Mouse (Mus musculus) kidney, adult 2 months (tissue): ENCODE results near the gene Cldn14. TPM values are rescaled to one million over a fixed set of nuclear protein-coding genes. Genes with fewer than 3 reads are reported as not detected.
A peak's percentile ranks its signal among the peaks of the same experiment; 100 is the strongest.

Experiments used
- DNase-seq: peaks from one replicate; pipeline ENCODE4 v3.0.0; 2021
- H3K27ac ChIP-seq: fragments of 200-500 bp; 2 replicates; pipeline ENCODE4 v1.5.1; 2012; ENCODE audit warnings: low read depth, low read length, control low read depth, inconsistent platforms; ENCODE audit not compliant: insufficient read depth
- H3K27me3 ChIP-seq: fragments of 200-500 bp; replicated peaks from 2 replicates; pipeline ENCODE4 v1.6.1; 2012; ENCODE audit warnings: mild to moderate bottlenecking, moderate library complexity, low read length, inconsistent platforms; ENCODE audit not compliant: control insufficient read depth, insufficient read depth
- H3K36me3 ChIP-seq: fragments of 200-500 bp; 2 replicates; pipeline ENCODE4 v1.6.1; 2012; ENCODE audit warnings: mild to moderate bottlenecking, moderate library complexity, low read length, inconsistent platforms; ENCODE audit not compliant: control insufficient read depth, insufficient read depth
- H3K4me1 ChIP-seq: fragments of 200-500 bp; 2 replicates; pipeline ENCODE4 v1.6.1; 2011; ENCODE audit warnings: low read length; ENCODE audit not compliant: control insufficient read depth, insufficient read depth
- H3K4me3 ChIP-seq: fragments of 200-500 bp; 2 replicates; pipeline ENCODE4 v1.5.1; 2011; ENCODE audit warnings: mild to moderate bottlenecking, low read depth, low read length, control low read depth; ENCODE audit not compliant: insufficient read depth
- CTCF ChIP-seq: fragments of 200-500 bp; conservative IDR thresholded peaks from 2 replicates; pipeline ENCODE4 v1.5.1; 2011; ENCODE audit warnings: low read depth, mild to moderate bottlenecking, control low read depth, low read length, moderate library complexity, mixed read lengths; ENCODE audit not compliant: insufficient read depth, insufficient read length
- POLR2A ChIP-seq: fragments of 200-500 bp; IDR thresholded peaks from one replicate; pipeline ENCODE4 v1.6.1; 2011; ENCODE audit warnings: low read depth, low read length, control low read depth
- WGBS: fragments of 180-500 bp; shearing (Covaris S2); methylation state at CpG from one replicate; pipeline ENCODE4 v1.1.7; 2018; 5-methylcytosine and 5-hydroxymethylcytosine counted together
- polyA plus RNA-seq: library from polyadenylated mRNA; depleted of rRNA; stranded (reverse); fragments of >200 nt; gene quantifications from 2 replicates; pipeline ENCODE4 v1.2.3, GENCODE M21; 2012

Gene Cldn14
- polyA plus RNA-seq, 1 experiment: 0.38 TPM

DNA sequence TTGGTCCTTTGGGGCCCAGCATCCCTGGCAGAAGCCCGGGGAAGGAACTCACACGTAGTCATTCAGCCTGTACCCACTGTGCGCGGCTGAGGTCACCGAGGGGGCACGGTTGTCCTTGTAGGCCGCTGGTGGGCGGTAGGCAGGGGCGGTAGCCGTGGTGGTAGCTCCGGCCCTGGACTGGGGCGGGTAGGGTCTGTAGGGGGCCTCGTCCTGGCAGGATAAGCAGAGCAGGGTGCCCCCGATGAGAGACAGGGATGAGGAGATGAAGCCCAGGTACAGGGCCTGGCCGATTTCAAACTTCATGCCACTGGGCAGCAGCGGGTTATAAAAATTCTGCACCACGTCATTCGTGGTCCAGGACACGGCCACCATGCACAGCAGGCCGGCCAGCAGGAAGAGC lies 89.4 kb downstream of the Cldn14 start:
- no peak for TF ChIP-seq POLR2A
- TF ChIP-seq CTCF: no peak
- Histone ChIP-seq H3K27me3 (no peaks in the 10 kb centered on the region), H3K27ac (no peak overlapping the region), H3K4me1 (no peaks in the 10 kb centered on the region), H3K36me3 (no peaks in the 10 kb centered on the region), H3K4me3 (no peak overlapping the region)
- 82% methylated on average over 20 of the region's 20 CpGs for WGBS
- DNase-seq: no peak

DNA sequence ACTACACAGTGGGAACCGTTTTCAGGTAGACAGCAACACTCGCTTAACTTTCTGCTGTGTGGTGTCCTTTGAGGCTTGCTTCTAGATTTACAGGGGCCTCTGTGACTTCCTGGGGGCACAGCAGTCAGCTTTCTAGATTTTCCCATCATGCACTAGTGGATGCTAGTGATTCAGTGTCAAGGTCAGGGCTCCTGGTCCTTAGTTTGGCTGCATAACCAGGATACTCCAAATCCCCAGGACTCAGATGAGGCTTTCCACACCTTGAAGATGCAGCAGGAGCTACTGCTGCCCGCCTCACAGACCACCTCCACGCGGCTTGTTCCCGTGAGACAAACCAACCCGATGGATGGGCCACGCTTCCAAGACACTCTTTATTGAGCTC lies 90.0 kb downstream of the Cldn14 start:
- H3K27me3 ChIP-seq: no peaks in the 10 kb centered on the region
- DNase-seq: no peak
- H3K27ac ChIP-seq: no peak overlapping the region
- H3K36me3 ChIP-seq: no peaks in the 10 kb centered on the region
- TF ChIP-seq POLR2A (no peak), CTCF (no peak)
- no peak overlapping the region for H3K4me3 ChIP-seq
- WGBS: 65% methylated on average over 8 of the region's 8 CpGs
- no peaks in the 10 kb centered on the region for H3K4me1 ChIP-seq

DNA sequence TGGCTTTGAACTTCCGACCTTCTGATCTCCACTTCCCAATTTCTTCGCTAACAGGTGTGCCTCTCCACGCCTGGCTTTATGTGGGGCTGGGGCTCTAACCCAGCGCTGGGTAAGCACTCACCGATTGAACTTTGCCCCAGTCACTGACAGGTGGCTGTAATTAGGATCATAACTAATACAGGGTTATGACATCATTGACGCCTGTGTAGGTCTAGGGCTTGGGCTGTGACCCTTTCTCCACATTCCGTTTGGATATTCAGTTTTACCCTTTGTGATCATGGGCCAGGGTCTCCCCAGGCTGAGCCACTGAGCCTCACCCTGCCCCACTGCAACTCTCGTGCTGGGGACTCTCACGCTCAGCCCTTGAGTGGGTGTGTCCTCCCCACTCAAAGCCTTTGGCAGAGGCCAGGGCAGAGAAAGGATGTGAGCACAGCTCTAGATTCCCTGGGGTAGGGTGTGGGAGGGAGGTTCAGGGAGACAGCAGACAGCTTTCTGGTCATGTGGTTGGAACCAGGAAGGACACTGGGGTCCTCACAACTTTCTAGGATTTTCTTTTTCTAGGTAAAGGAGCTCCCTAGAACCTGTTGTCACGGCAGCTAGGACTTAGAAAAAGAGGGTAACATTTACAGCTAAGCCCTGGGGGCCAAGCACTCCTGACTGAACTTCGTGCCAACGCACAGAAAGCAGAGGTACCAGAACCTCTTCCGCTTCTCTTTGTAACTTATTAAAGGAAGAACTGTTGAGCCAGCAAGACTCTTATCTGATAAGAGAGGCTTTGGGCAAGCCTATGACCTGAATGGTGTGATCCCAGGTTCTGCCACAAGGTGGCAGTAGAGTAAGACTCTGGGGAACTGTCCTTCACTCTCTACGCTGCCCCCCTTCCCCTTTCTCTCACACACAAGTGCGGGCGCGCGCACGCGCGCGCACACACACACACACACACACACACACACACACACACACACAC lies 90.6 kb downstream of the Cldn14 start:
- H3K27ac ChIP-seq: no peak overlapping the region
- no peaks in the 10 kb centered on the region for H3K27me3 ChIP-seq
- H3K4me1 ChIP-seq: no peaks in the 10 kb centered on the region
- DNase-seq: peak; percentile 81
- TF ChIP-seq CTCF (peak; percentile 79), POLR2A (no peak)
- no peaks in the 10 kb centered on the region for H3K36me3 ChIP-seq
- no peak overlapping the region for H3K4me3 ChIP-seq
- 32% methylated on average over 22 of the region's 22 CpGs for WGBS

DNA sequence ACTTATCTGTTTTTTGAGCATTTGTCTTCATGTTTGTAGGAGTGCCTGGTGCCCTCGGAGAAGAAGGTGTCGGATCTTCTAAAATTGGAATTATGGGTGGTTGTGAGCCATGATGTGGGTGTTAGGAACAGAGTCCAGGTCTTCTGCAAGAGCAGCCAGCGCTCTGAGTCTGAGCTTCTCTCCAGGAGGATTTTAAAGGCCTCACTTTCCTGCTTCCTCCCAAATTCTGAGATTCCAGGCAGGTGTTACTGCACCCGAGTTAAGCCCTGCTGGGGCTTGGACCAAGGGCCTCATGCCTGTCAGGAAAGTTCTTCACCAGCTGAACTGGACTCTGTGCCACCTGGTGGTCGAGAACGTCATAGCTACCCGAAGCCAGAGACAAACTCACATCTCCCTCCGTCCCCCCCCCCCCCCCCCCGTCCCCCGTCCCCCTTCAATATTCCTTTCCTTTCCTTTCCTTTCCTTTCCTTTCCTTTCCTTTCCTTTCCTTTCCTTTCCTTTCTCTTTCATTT lies 93.2 kb downstream of the Cldn14 start:
- Histone ChIP-seq H3K4me3 (no peak overlapping the region), H3K27me3 (no peaks in the 10 kb centered on the region), H3K36me3 (no peaks in the 10 kb centered on the region), H3K27ac (no peak overlapping the region), H3K4me1 (0 out of 2 replicates have a peak, but pooled peaks cover 3% of the 10 kb centered on the region)
- WGBS: 36% methylated on average over 10 of the region's 10 CpGs
- peak; percentile 62 for DNase-seq
- TF ChIP-seq POLR2A: no peak
- TF ChIP-seq CTCF: peak; percentile 52

DNA sequence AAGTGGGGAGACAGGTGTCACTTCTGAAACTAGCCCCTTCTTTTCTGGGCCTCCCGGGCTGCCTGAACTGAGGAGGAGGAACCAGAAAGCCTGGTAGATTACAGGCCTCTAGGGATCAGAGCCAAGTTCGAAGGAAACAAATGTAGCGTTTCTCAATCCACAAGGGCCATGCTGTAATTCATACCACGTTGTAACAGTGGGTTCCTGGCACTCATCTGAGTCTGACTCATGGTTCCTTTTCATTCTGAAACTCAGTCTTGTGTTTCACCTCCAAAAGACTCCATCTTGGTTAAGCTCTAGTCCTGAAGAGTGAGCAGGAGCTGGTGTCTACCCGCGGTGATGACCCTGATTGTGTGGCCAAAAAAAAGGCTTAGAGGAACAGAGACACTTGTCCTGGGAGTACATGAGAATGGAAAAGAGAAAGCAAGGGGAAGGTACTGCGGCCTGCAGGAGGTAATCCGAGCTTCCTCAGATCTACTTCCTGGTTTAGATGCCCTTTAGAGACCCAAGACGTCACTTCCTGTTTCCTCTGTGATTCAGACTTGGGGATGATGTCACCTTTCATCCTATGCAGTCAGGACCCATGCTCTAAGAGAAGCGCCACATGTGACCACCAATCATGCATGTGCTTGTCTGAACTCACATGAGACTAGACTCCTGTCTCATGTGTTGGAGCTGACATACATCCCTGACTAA lies 94.6 kb downstream of the Cldn14 start:
- Histone ChIP-seq H3K27ac (0 out of 2 replicates have a peak overlapping the region, but pooled peaks have one; percentile 12), H3K36me3 (no peaks in the 10 kb centered on the region), H3K27me3 (no peaks in the 10 kb centered on the region), H3K4me3 (no peak overlapping the region), H3K4me1 (0 out of 2 replicates have a peak, but pooled peaks cover 3% of the 10 kb centered on the region)
- TF ChIP-seq POLR2A: no peak
- no peak for TF ChIP-seq CTCF
- WGBS: 68% methylated on average over 10 of the region's 10 CpGs
- no peak for DNase-seq

DNA sequence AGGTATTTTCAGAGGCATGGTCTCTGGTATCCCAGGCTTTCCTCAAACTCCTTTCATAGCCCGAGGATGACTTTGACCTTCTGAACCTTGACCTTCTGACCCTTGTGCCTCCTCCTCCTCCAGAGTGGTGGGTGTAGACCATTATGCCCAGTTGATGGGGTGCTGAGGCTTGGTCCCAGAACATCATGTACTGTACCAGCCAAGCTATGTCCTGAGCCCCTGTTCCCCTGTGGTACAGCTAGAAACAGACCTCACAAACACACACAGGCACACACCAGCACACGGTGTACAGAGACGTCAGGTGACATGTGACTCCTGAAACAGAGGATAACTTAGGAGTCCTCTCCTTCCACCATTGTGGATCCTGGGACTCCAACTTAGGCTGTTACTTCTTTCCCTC lies 95.8 kb downstream of the Cldn14 start:
- peak overlapping the region; percentile 11 for H3K27ac ChIP-seq
- H3K27me3 ChIP-seq: no peaks in the 10 kb centered on the region
- H3K4me1 ChIP-seq: 0 out of 2 replicates have a peak, but pooled peaks cover 3% of the 10 kb centered on the region
- TF ChIP-seq POLR2A (no peak), CTCF (no peak)
- H3K36me3 ChIP-seq: no peaks in the 10 kb centered on the region
- WGBS: 35% methylated on average over 3 of the region's 3 CpGs
- DNase-seq: peak; percentile 16
- H3K4me3 ChIP-seq: no peak overlapping the region
